23 mouse cellular contexts compared by ENCODE assay signal in genomic region chr9:75846010-75846409, GRCm38 (mm10).
DNase-seq lines count a peak whose midpoint lies in the region; ATAC-seq and TF ChIP-seq lines count a peak whose summit lies in the region.
"Had no signal": no experiment of that assay in that cellular context is flagged by ENCODE, and none has a peak within 500 bp of the region (broad histone marks: within the 10 kb centered on the region; RNA-seq: fewer than 3 reads in every experiment).

No protein-coding gene starts in this region.

- no peaks in the 10 kb centered on the region for H3K36me3 ChIP-seq in midbrain, embryonic 11.5 days (ENCODE audit: control insufficient read depth, insufficient read depth, low read length)
- H3K36me3 ChIP-seq in midbrain, embryonic 16.5 days (ENCODE audit: control insufficient read depth, insufficient read depth, low read length) = no peaks in the 10 kb centered on the region
- H3K36me3 ChIP-seq: embryonic facial prominence, embryonic 15.5 days; forebrain, embryonic 15.5 days; G1E; heart, embryonic 12.5 days had no signal

- no peak overlapping the region for H3K4me2 ChIP-seq in midbrain, embryonic 11.5 days
- H3K4me2 ChIP-seq in midbrain, embryonic 16.5 days (ENCODE audit: low read length) = no peak overlapping the region
- H3K4me2 ChIP-seq: embryonic facial prominence, embryonic 15.5 days; forebrain, embryonic 15.5 days; heart, embryonic 12.5 days had no signal

- intact Hi-C loops in heart, postnatal 10 days (cut with DNase I) = no loop called here
- intact Hi-C loops in gastrocnemius, adult 2 months (cut with DNase I) = no loop called here

- H3K4me3 ChIP-seq in midbrain, embryonic 11.5 days (ENCODE audit: low read depth, low read length) = no peak overlapping the region
- H3K4me3 ChIP-seq in midbrain, embryonic 16.5 days (ENCODE audit: low read depth, low read length) = no peak overlapping the region
- H3K4me3 ChIP-seq in gastrocnemius, adult 2 months = no peak overlapping the region
- H3K4me3 ChIP-seq: embryonic facial prominence, embryonic 15.5 days; erythroblast, embryonic 14.5 days; forebrain, embryonic 15.5 days; heart, embryonic 12.5 days had no signal

- no peak overlapping the region for H3K9ac ChIP-seq in midbrain, embryonic 11.5 days (ENCODE audit: low read length)
- H3K9ac ChIP-seq in midbrain, embryonic 16.5 days (ENCODE audit: low read depth, low read length) = no peak overlapping the region
- H3K9ac ChIP-seq: embryonic facial prominence, embryonic 15.5 days; forebrain, embryonic 15.5 days; heart, embryonic 12.5 days had no signal

- ATAC-seq in midbrain, embryonic 11.5 days (ENCODE audit: low FRiP score) = no peak
- no peak for ATAC-seq in midbrain, embryonic 16.5 days
- ATAC-seq in frontal cortex, adult (ENCODE audit: low TSS enrichment) = no peak
- ATAC-seq: activated CD4-positive, CD25-positive, alpha-beta regulatory T cell, adult 4 months; CD4-positive, CD25-positive, alpha-beta regulatory T cell, adult 4 months; forebrain, embryonic 15.5 days; hindbrain, embryonic 16.5 days had no signal

- DNase-seq in heart, adult 11 months = peak; percentile 19
- no peak for DNase-seq in heart, postnatal 10 days
- DNase-seq in midbrain, embryonic 11.5 days (ENCODE audit: low spot score, missing footprints) = peak; percentile 17
- peak; percentile 33 for DNase-seq in kidney, postnatal 10 days
- DNase-seq in kidney, postnatal 4 days = peak; percentile 3 to 22
- no peak for DNase-seq in gastrocnemius, adult 2 months
- DNase-seq: adrenal gland, postnatal 14 days; B cell, adult 2 months; cerebellum, adult 18-20 months; cerebellum, adult 9-11 months; embryo, embryonic 11 days; gastrocnemius, postnatal 14 days; heart, postnatal 36 days had no signal

- no peaks in the 10 kb centered on the region for H3K9me3 ChIP-seq in midbrain, embryonic 11.5 days (ENCODE audit: control insufficient read depth, low read length)
- no peaks in the 10 kb centered on the region for H3K9me3 ChIP-seq in midbrain, embryonic 16.5 days (replicated peaks; ENCODE audit: control insufficient read depth, low read length, poor library complexity, severe bottlenecking)
- H3K9me3 ChIP-seq: embryonic facial prominence, embryonic 15.5 days; forebrain, embryonic 15.5 days; G1E; heart, embryonic 12.5 days had no signal

- H3K27me3 ChIP-seq in midbrain, embryonic 11.5 days (ENCODE audit: control insufficient read depth, insufficient read depth, low read length) = no peaks in the 10 kb centered on the region
- H3K27me3 ChIP-seq in midbrain, embryonic 16.5 days (ENCODE audit: control insufficient read depth, insufficient read depth, low read depth, low read length) = no peaks in the 10 kb centered on the region
- H3K27me3 ChIP-seq: embryonic facial prominence, embryonic 15.5 days; forebrain, embryonic 15.5 days; heart, embryonic 12.5 days had no signal

- no peaks in the 10 kb centered on the region for H3K4me1 ChIP-seq in midbrain, embryonic 11.5 days (ENCODE audit: control insufficient read depth, insufficient read depth, low read length)
- H3K4me1 ChIP-seq in midbrain, embryonic 16.5 days (ENCODE audit: control insufficient read depth, insufficient read depth, low read length) = no peaks in the 10 kb centered on the region
- H3K4me1 ChIP-seq: embryonic facial prominence, embryonic 15.5 days; forebrain, embryonic 15.5 days; heart, embryonic 12.5 days had no signal

- no peak overlapping the region for H3K27ac ChIP-seq in midbrain, embryonic 11.5 days (ENCODE audit: low read depth, low read length)
- no peak overlapping the region for H3K27ac ChIP-seq in midbrain, embryonic 16.5 days (ENCODE audit: low read length)
- no peak overlapping the region for H3K27ac ChIP-seq in gastrocnemius, adult 2 months
- H3K27ac ChIP-seq: embryonic facial prominence, embryonic 15.5 days; forebrain, embryonic 15.5 days had no signal

- TF ChIP-seq CTCF in gastrocnemius, adult 2 months (IDR thresholded peaks at IDR 0.05) = no peak

Comparison
In these comparisons a context has a peak if more than half of its experiments do, and no peak if none do; other contexts are left out.
1. DNase-seq: peak in heart, adult 11 months (single experiment), midbrain, embryonic 11.5 days (single experiment), kidney, postnatal 10 days (single experiment) and kidney, postnatal 4 days (2 of 2); none in heart, postnatal 10 days (0 of 2) and gastrocnemius, adult 2 months (single experiment).